Comparison of ENCODE assay signal across 9 mouse cellular contexts in genomic region chr15:78736681-78737100, GRCm38 (mm10). TPM values are rescaled to one million over a fixed set of nuclear protein-coding genes. Genes with fewer than 3 reads are reported as not detected.
DNase-seq lines count a peak whose midpoint lies in the region; ATAC-seq and TF ChIP-seq lines count a peak whose summit lies in the region.
"Had no signal": no experiment of that assay in that cellular context is flagged by ENCODE, and none has a peak within 500 bp of the region (broad histone marks: within the 10 kb centered on the region; RNA-seq: fewer than 3 reads in every experiment).

No protein-coding gene starts in this region.

- 13% methylated on average over 7 of the region's 7 CpGs for WGBS in forebrain, embryonic 16.5 days
- 63% methylated on average over 7 of the region's 7 CpGs for WGBS in midbrain, embryonic 11.5 days
- 28% methylated on average over 7 of the region's 7 CpGs for WGBS in stomach, postnatal 0 days

- DNase-seq in left cerebral cortex, postnatal 4 days = peak; percentile 82
- no peak for DNase-seq in left cerebral cortex, postnatal 14 days (ENCODE audit: low spot score in 2 of 2)
- peak; percentile 26 for DNase-seq in midbrain, embryonic 11.5 days (ENCODE audit: low spot score, missing footprints)
- DNase-seq in stomach, postnatal 0 days (ENCODE audit: low spot score) = peak; percentile 29
- DNase-seq in gastrocnemius, postnatal 4 days (ENCODE audit: low spot score in 2 of 2) = no peak
- no peak for DNase-seq in cerebellum, postnatal 36 days
- DNase-seq: cerebellum, adult 9-10 months had no signal

- H3K9me3 ChIP-seq in forebrain, embryonic 16.5 days (ENCODE audit: control insufficient read depth, low read length) = no peaks in the 10 kb centered on the region
- H3K9me3 ChIP-seq in midbrain, embryonic 11.5 days (ENCODE audit: control insufficient read depth, low read length) = no peaks in the 10 kb centered on the region
- no peaks in the 10 kb centered on the region for H3K9me3 ChIP-seq in stomach, postnatal 0 days (ENCODE audit: control insufficient read depth, low read length)

- TF ChIP-seq CTCF in stomach, postnatal 0 days (IDR thresholded peaks at IDR 0.05; ENCODE audit: low read depth) = no peak

- peak overlapping the region; percentile 96 for H3K27ac ChIP-seq in forebrain, embryonic 16.5 days (ENCODE audit: low read length)
- H3K27ac ChIP-seq in midbrain, embryonic 11.5 days (ENCODE audit: low read depth, low read length) = no peak overlapping the region
- H3K27ac ChIP-seq in stomach, postnatal 0 days (replicated peaks) = no peak overlapping the region
- H3K27ac ChIP-seq: macrophage had no signal

- no peaks in the 10 kb centered on the region for H3K27me3 ChIP-seq in forebrain, embryonic 16.5 days (replicated peaks; ENCODE audit: control insufficient read depth, insufficient read depth, low read length)
- H3K27me3 ChIP-seq in midbrain, embryonic 11.5 days (ENCODE audit: control insufficient read depth, insufficient read depth, low read length) = no peaks in the 10 kb centered on the region
- no peaks in the 10 kb centered on the region for H3K27me3 ChIP-seq in stomach, postnatal 0 days (ENCODE audit: control insufficient read depth, insufficient read depth, low read length)

- no peak overlapping the region for H3K4me3 ChIP-seq in forebrain, embryonic 16.5 days (replicated peaks; ENCODE audit: low read length)
- no peak overlapping the region for H3K4me3 ChIP-seq in midbrain, embryonic 11.5 days (ENCODE audit: low read depth, low read length)
- H3K4me3 ChIP-seq in stomach, postnatal 0 days (ENCODE audit: low read depth, low read length) = no peak overlapping the region

- intact Hi-C loops in left cerebral cortex, postnatal 4 days (cut with DNase I) = no loop called here
- intact Hi-C loops in left cerebral cortex, postnatal 14 days (cut with DNase I) = no loop called here

- peak overlapping the region; percentile 50; the same call in 1 of the 2 replicates for H3K9ac ChIP-seq in forebrain, embryonic 16.5 days (replicated peaks; ENCODE audit: low read depth, low read length)
- no peak overlapping the region for H3K9ac ChIP-seq in midbrain, embryonic 11.5 days (ENCODE audit: low read length)
- H3K9ac ChIP-seq in stomach, postnatal 0 days (ENCODE audit: low read length) = no peak overlapping the region

- peak; percentile 58 for ATAC-seq in forebrain, embryonic 16.5 days
- ATAC-seq in midbrain, embryonic 11.5 days (ENCODE audit: low FRiP score) = no peak
- peak; percentile 64 for ATAC-seq in stomach, postnatal 0 days (ENCODE audit: low FRiP score, low TSS enrichment)

- no peaks in the 10 kb centered on the region for H3K36me3 ChIP-seq in forebrain, embryonic 16.5 days (ENCODE audit: control insufficient read depth, insufficient read depth)
- no peaks in the 10 kb centered on the region for H3K36me3 ChIP-seq in midbrain, embryonic 11.5 days (ENCODE audit: control insufficient read depth, insufficient read depth, low read length)
- no peaks in the 10 kb centered on the region for H3K36me3 ChIP-seq in stomach, postnatal 0 days (ENCODE audit: control insufficient read depth, insufficient read depth, low read length)

- TF ChIP-seq EP300 in stomach, postnatal 0 days (optimal IDR thresholded peaks at IDR 0.05) = no peak

- no peak overlapping the region for H3K4me2 ChIP-seq in forebrain, embryonic 16.5 days (ENCODE audit: low read length)
- no peak overlapping the region for H3K4me2 ChIP-seq in midbrain, embryonic 11.5 days
- H3K4me2 ChIP-seq in stomach, postnatal 0 days (replicated peaks; ENCODE audit: low read depth) = no peak overlapping the region

- H3K4me1 ChIP-seq in forebrain, embryonic 16.5 days (replicated peaks; ENCODE audit: control insufficient read depth, insufficient read depth, low read length) = peaks cover 33% of the 10 kb centered on the region
- peaks cover 9% of the 10 kb centered on the region for H3K4me1 ChIP-seq in midbrain, embryonic 11.5 days (ENCODE audit: control insufficient read depth, insufficient read depth, low read length)
- no peaks in the 10 kb centered on the region for H3K4me1 ChIP-seq in stomach, postnatal 0 days (replicated peaks; ENCODE audit: control insufficient read depth, insufficient read depth)

RNA-seq across cellular contexts. Expression of gene Elfn2, which starts 18.1 kb away (rescaled TPM):
- 10 to 100 TPM; 79.2 to 81.2 TPM for total RNA-seq in left cerebral cortex, postnatal 4 days (2021)
- 100 to 1,000 TPM; 117 to 127 TPM for total RNA-seq in left cerebral cortex, postnatal 14 days (2021)
- 6.4 and 8.2 TPM in 2 replicates for polyA plus RNA-seq in forebrain, embryonic 16.5 days (2015; fragmentation: Nextera tagmentation; extraction: Ambion mirVana)
- 0.18 TPM in 2 replicates for polyA plus RNA-seq in midbrain, embryonic 11.5 days (2014; fragmentation: Nextera tagmentation; extraction: Ambion mirVana)
- 0.06 and 0.11 TPM in 2 replicates for polyA plus RNA-seq in stomach, postnatal 0 days (2015; fragmentation: Nextera tagmentation; extraction: Ambion mirVana)
- total RNA-seq in gastrocnemius, postnatal 4 days (2021) = under 1 TPM; 0.27 to 0.70 TPM
- polyA plus RNA-seq: macrophage had no signal

RNA-seq across cellular contexts. Expression of gene Mfng, which starts 36.6 kb away (rescaled TPM):
- 1 to 10 TPM; 7.3 to 7.7 TPM for total RNA-seq in left cerebral cortex, postnatal 4 days (2021)
- total RNA-seq in left cerebral cortex, postnatal 14 days (2021) = 1 to 10 TPM; 5.6 to 6.7 TPM
- 58.1 and 67.0 TPM in 2 replicates for polyA plus RNA-seq in forebrain, embryonic 16.5 days (2015; fragmentation: Nextera tagmentation; extraction: Ambion mirVana)
- 57.2 and 61.8 TPM in 2 replicates for polyA plus RNA-seq in midbrain, embryonic 11.5 days (2014; fragmentation: Nextera tagmentation; extraction: Ambion mirVana)
- polyA plus RNA-seq in stomach, postnatal 0 days (2015; fragmentation: Nextera tagmentation; extraction: Ambion mirVana) = 5.6 and 7.2 TPM in 2 replicates
- total RNA-seq in gastrocnemius, postnatal 4 days (2021) = 10 to 100 TPM in 1 of 2 experiments, 1 to 10 TPM in 1; 9.5 to 11.6 TPM

Comparison
In these comparisons a context has a peak if more than half of its experiments do, and no peak if none do; other contexts are left out.
1. DNase-seq: peak in left cerebral cortex, postnatal 4 days (single experiment), midbrain, embryonic 11.5 days (single experiment) and stomach, postnatal 0 days (single experiment); none in left cerebral cortex, postnatal 14 days (0 of 2), gastrocnemius, postnatal 4 days (0 of 2) and cerebellum, postnatal 36 days (0 of 2).
2. RNA of gene Elfn2, which starts 18.1 kb away (total RNA-seq): 117 to 127 TPM in left cerebral cortex, postnatal 14 days and 79.2 to 81.2 TPM in left cerebral cortex, postnatal 4 days; 0.27 to 0.70 TPM in gastrocnemius, postnatal 4 days; every median in the first group is over 10 times any median in the second.